8 mouse cellular contexts compared by ENCODE assay signal in the genomic region with DNA sequence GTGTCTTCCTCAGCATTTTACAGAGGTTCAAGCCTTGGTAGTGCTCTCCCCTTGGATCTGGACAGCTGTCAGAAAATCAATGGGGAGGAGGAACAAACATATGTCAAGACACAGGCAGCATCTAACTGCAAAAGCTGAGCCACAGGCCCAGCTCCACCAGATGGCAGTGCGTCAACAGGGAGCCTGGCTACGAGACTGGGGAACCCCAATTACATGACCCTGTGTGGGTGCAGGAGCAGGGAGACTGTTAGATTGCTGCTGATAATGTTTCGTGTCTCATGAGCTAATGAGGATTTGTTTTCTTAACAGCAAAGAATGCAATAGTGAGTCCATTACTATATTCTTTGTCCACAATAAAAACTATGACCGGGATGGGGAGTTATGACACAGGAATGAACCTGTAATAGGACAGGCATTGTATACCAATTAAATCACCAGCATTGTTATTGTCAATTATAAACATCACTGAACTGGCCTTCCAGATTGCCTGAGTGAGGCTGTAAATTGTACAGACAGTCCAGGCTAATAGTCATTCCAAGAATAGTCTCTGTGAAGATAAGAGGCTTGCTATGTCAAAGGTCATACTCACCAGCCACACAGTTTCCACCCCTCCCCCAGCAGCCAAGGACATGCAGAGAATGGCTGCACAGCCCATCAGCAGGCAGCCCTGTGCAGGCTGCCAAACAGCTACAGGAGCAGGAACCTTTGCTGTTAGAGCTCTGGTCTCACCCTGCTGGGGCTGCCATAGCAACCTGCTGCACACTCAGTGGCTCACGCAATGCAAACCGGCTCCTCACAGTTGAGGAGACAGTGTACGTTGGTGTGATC. TPM values are rescaled to one million over a fixed set of nuclear protein-coding genes. Genes with fewer than 3 reads are reported as not detected.
A peak's percentile ranks its signal among the peaks of the same experiment; 100 is the strongest.
DNase-seq lines count a peak whose midpoint lies in the region; ATAC-seq and TF ChIP-seq lines count a peak whose summit lies in the region.

No protein-coding gene starts in this region.

- DNase-seq in adrenal gland, postnatal 14 days, result peak; percentile 83
- DNase-seq in embryo, embryonic 11.5 days (ENCODE audit: low read depth, low spot score), result peak; percentile 43
- DNase-seq in heart, embryonic 10.5 days (ENCODE audit: low spot score), result peak; percentile 96
- peak; percentile 53 to 78 for DNase-seq in kidney, adult 8-10 months
- peak; percentile 49 to 58 for DNase-seq in left cerebral cortex, postnatal 36 days (ENCODE audit: low spot score in 2 of 2)
- peak; percentile 94 for DNase-seq in midbrain, embryonic 11.5 days (ENCODE audit: low spot score, missing footprints)

- peak overlapping the region; percentile 84 for H3K27ac ChIP-seq in heart, embryonic 10.5 days
- peak overlapping the region; percentile 56 for H3K27ac ChIP-seq in midbrain, embryonic 11.5 days (ENCODE audit: low read depth, low read length)
- H3K27ac ChIP-seq in small intestine, adult 2 months (ENCODE audit: insufficient read depth, low read depth, low read length), result no peak overlapping the region

- peak; percentile 87; the same call in 1 of the 2 replicates for TF ChIP-seq CTCF in small intestine, adult 2 months (IDR thresholded peaks at IDR 0.05; ENCODE audit: extremely low read depth, insufficient read length, insufficient replicate concordance, low read depth, low read length)

- intact Hi-C loops in left cerebral cortex, postnatal 36 days (cut with DNase I), result loop anchor here (1.0 to 5.0 kb wide), 2 partner anchors 60 to 187 kb away; no protein-coding TSS in a partner anchor

- H3K9me3 ChIP-seq in heart, embryonic 10.5 days, result no peaks in the 10 kb centered on the region
- H3K9me3 ChIP-seq in midbrain, embryonic 11.5 days (ENCODE audit: control insufficient read depth, low read length), result no peaks in the 10 kb centered on the region

- WGBS in heart, embryonic 10.5 days, result 10% methylated on average over 7 of the region's 7 CpGs
- WGBS in midbrain, embryonic 11.5 days, result 12% methylated on average over 7 of the region's 7 CpGs
- WGBS in small intestine, adult 2 months, result 8% methylated on average over 7 of the region's 7 CpGs

- peak overlapping the region; percentile 15; the same call in 1 of the 2 replicates for H3K4me2 ChIP-seq in midbrain, embryonic 11.5 days

- TF ChIP-seq POLR2A in small intestine, adult 2 months (IDR thresholded peaks at IDR 0.05; ENCODE audit: low read depth, low read length), result no peak

- H3K36me3 ChIP-seq in heart, embryonic 10.5 days, result no peaks in the 10 kb centered on the region
- no peaks in the 10 kb centered on the region for H3K36me3 ChIP-seq in midbrain, embryonic 11.5 days (ENCODE audit: control insufficient read depth, insufficient read depth, low read length)
- H3K36me3 ChIP-seq in small intestine, adult 2 months (ENCODE audit: control insufficient read depth, insufficient read depth, low read length), result no peaks in the 10 kb centered on the region

- H3K4me1 ChIP-seq in heart, embryonic 10.5 days, result peaks cover 21% of the 10 kb centered on the region
- peaks cover 14% of the 10 kb centered on the region for H3K4me1 ChIP-seq in midbrain, embryonic 11.5 days (ENCODE audit: control insufficient read depth, insufficient read depth, low read length)
- H3K4me1 ChIP-seq in small intestine, adult 2 months (ENCODE audit: control insufficient read depth, insufficient read depth, insufficient read length, low read length), result peaks cover 5% of the 10 kb centered on the region; the same call in 1 of the 2 replicates

- H3K9ac ChIP-seq in midbrain, embryonic 11.5 days (ENCODE audit: low read length), result peak overlapping the region; percentile 14; the same call in 1 of the 2 replicates

- no peaks in the 10 kb centered on the region for H3K27me3 ChIP-seq in heart, embryonic 10.5 days (ENCODE audit: insufficient read depth, poor library complexity, severe bottlenecking)
- no peaks in the 10 kb centered on the region for H3K27me3 ChIP-seq in midbrain, embryonic 11.5 days (ENCODE audit: control insufficient read depth, insufficient read depth, low read length)
- H3K27me3 ChIP-seq in small intestine, adult 2 months (ENCODE audit: control insufficient read depth, insufficient read depth, low read length), result no peaks in the 10 kb centered on the region

- H3K4me3 ChIP-seq in heart, embryonic 10.5 days, result peak overlapping the region; percentile 22
- no peak overlapping the region for H3K4me3 ChIP-seq in midbrain, embryonic 11.5 days (ENCODE audit: low read depth, low read length)
- no peak overlapping the region for H3K4me3 ChIP-seq in small intestine, adult 2 months (ENCODE audit: low read depth, low read length)

- peak; percentile 97 for ATAC-seq in midbrain, embryonic 11.5 days (ENCODE audit: low FRiP score)
- ATAC-seq in CD4-positive, CD25-positive, alpha-beta regulatory T cell, adult 4 months, result no peak

RNA-seq across cellular contexts. Expression of gene Barx2, which starts 58.8 kb away (rescaled TPM):
- total RNA-seq in adrenal gland, postnatal 14 days (2021), result not detected in 2 replicates
- 0.21 and 0.26 TPM in 2 replicates for polyA plus RNA-seq in heart, embryonic 10.5 days (2016; fragmentation: Nextera tagmentation; extraction: Ambion mirVana)
- total RNA-seq in left cerebral cortex, postnatal 36 days (2021), result 1 to 10 TPM; 5.1 to 8.5 TPM
- polyA plus RNA-seq in midbrain, embryonic 11.5 days (2014; fragmentation: Nextera tagmentation; extraction: Ambion mirVana), result not detected in 2 replicates
- 63.8 and 65.1 TPM in 2 replicates for polyA plus RNA-seq in small intestine, adult 2 months (2012; rRNA removed)
- not detected for polyA plus RNA-seq in CD4-positive, CD25-positive, alpha-beta regulatory T cell, adult 4 months (2017; shearing (Covaris generic))

Comparison
In these comparisons a context has a peak if more than half of its experiments do, and no peak if none do; other contexts are left out.
1. DNase-seq: peak in every context shown above with its lines; median percentile 96 in heart, embryonic 10.5 days; 94 in midbrain, embryonic 11.5 days; 83 in adrenal gland, postnatal 14 days; 66 in kidney, adult 8-10 months; 54 in left cerebral cortex, postnatal 36 days; 43 in embryo, embryonic 11.5 days.
2. RNA of gene Barx2, which starts 58.8 kb away (polyA plus RNA-seq): 63.8 to 65.1 TPM in small intestine, adult 2 months; 0.21 to 0.26 TPM in heart, embryonic 10.5 days, not detected in midbrain, embryonic 11.5 days and not detected in CD4-positive, CD25-positive, alpha-beta regulatory T cell, adult 4 months; every median in the first group is over 10 times any median in the second.